Mouse (Mus musculus): Measurements from ENCODE around the gene Clstn2.

GRCm38 (mm10) chr9:97956407-97957106 lies 76.4 kb downstream of the Clstn2 start:
- no peak for TF ChIP-seq POLR2A (IDR thresholded peaks at IDR 0.05; ENCODE audit: insufficient read depth, low read depth, low read length)
- TF ChIP-seq CTCF (IDR thresholded peaks at IDR 0.05; ENCODE audit: insufficient read depth, low read depth, low read length), result no peak

All from olfactory bulb, adult 2 months (tissue).